Mouse (Mus musculus): ENCODE results near the gene Il34. TPM values are rescaled to one million over a fixed set of nuclear protein-coding genes. Genes with fewer than 3 reads are reported as not detected.

Il34 gene
- 0.20 and 0.51 TPM in 2 replicates for polyA plus RNA-seq (2016; fragmentation: Nextera tagmentation; extraction: Ambion mirVana)

DNA sequence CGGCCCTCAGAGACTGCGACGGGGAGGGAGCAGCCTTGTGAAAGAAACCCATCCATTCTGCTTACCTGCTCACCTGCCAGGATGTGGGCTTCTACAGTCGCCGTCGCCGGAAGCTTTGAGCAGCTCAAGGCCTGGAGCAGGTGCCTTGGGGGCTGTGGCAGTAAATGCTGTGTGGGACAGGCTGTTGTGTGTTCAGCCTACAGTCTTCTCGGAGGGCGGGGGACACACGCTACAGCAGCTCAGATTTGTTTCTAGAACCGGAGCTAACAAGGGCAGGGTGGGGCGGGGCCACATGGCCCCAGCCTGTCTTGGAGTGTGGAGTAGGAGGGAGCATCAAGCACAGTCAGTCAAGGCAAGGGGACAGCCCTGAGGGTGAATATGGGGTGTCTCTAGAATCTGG is at the start of gene Il34:
Il34 (minus strand) TSS at position 256 of the 400 bp plus-strand sequence.
- H3K4me1 ChIP-seq, result no peaks in the 10 kb centered on the region
- no peaks in the 10 kb centered on the region for H3K27me3 ChIP-seq (ENCODE audit: low read depth, poor library complexity, severe bottlenecking)
- H3K36me3 ChIP-seq, result peaks cover 21% of the 10 kb centered on the region
- DNase-seq (ENCODE audit: low spot score), result no peak
- WGBS, result 45% methylated on average over 12 of the region's 12 CpGs
- no peak within 1 kb of the TSS for H3K27ac ChIP-seq (replicated peaks)
- no peak within 1 kb of the TSS for H3K4me3 ChIP-seq
- H3K9me3 ChIP-seq (replicated peaks), result no peaks in the 10 kb centered on the region

DNA sequence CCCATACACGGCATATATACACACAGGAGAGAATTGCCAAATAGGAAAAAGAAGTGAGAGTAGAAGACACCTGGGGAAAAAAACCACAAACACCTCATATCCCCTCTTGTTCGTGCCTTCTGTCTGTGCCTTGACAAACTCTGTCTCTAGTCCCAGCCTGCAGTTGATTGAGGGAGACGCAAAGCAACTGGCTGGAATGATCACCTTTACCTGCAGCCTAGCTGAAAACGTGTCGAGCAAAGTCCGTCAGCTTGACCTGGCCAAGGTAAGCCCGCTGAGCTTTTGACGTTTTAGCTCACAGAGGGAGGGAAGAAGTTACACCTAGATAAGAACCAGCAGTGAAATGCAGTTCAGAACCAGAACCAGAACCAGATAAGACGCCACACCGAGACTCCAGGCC is 45.5 kb upstream of the Il34 start:
- Histone ChIP-seq H3K27me3 (ENCODE audit: low read depth, poor library complexity, severe bottlenecking) (no peaks in the 10 kb centered on the region), H3K36me3 (peaks cover 67% of the 10 kb centered on the region), H3K4me1 (peaks cover 12% of the 10 kb centered on the region), H3K4me3 (no peak overlapping the region), H3K27ac (replicated peaks) (no peak overlapping the region), H3K9me3 (replicated peaks) (no peaks in the 10 kb centered on the region)
- DNase-seq (ENCODE audit: low spot score), result no peak
- WGBS, result 95% methylated on average over 10 of the region's 10 CpGs

DNA sequence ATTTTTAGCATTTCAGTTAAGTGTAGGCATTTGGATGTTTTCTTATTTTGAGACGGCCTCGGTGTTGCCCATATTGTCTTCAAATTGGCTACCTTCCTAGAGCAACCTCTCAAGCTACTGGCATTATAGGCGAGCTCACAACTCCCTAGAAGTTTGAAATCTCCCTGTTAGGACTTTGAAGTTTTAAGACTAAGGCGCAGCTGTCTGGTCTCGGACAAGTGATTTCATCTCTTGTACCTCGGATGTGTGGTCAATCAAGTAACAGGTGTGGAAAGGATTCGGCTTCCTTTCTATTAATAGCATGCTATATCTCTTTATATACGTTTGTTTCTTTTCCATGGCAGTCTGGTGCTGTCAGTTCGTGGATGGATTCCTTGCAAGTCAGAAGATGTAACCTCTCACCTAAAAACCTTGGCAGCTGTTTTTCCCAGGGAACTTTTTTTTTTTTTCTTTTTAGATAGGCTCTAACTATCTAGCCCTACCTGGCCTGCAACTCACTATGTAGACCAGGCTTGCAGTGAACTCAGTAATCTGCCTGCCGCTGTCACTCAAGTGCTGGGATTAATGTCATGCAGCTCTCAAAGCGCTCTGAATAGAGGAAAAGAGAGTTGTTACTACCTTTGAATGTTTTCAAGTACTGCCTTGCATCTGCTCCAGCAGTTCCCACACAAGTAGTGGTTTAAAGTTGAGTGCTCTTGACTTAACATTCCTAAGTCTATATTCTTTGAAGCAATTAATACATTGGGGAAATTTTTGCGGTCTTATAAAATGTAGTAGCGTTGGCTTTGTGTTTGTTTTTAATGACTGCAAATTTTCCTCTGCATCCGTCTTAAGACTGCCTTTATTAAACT is 42.1 kb upstream of the Il34 start:
- Histone ChIP-seq H3K4me3 (peak overlapping the region; percentile 94), H3K9me3 (replicated peaks) (no peaks in the 10 kb centered on the region), H3K4me1 (peaks cover 26% of the 10 kb centered on the region), H3K27me3 (ENCODE audit: low read depth, poor library complexity, severe bottlenecking) (no peaks in the 10 kb centered on the region), H3K27ac (replicated peaks) (peak overlapping the region; percentile 98; the same call in 1 of the 2 replicates), H3K36me3 (peaks cover 57% of the 10 kb centered on the region)
- DNase-seq (ENCODE audit: low spot score), result no peak
- 66% methylated on average over 14 of the region's 14 CpGs for WGBS

DNA sequence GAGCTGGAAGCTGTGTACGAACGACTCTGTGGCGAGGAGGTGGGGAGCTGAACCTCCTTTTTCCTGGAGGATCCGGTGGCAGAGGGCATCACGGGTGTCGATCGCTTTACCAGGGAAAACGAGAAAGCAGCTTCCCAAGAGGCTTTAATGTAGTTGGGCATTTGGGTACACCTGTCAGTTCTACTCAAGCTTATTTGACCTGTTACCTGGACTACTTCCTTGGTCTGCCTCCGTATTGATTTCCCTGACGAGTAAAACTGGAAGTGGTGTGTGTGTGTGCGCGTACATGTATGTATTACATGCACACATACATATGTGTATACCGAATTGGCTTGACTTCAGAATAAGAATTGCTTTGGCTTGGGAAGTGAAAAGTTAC is 41.4 kb upstream of the Il34 start:
- peak overlapping the region; percentile 94 for H3K4me3 ChIP-seq
- DNase-seq (ENCODE audit: low spot score), result no peak
- H3K36me3 ChIP-seq, result peaks cover 57% of the 10 kb centered on the region
- H3K27ac ChIP-seq (replicated peaks), result peak overlapping the region; percentile 98
- peaks cover 26% of the 10 kb centered on the region for H3K4me1 ChIP-seq
- H3K9me3 ChIP-seq (replicated peaks), result no peaks in the 10 kb centered on the region
- no peaks in the 10 kb centered on the region for H3K27me3 ChIP-seq (ENCODE audit: low read depth, poor library complexity, severe bottlenecking)
- WGBS, result 2% methylated on average over 13 of the region's 13 CpGs

DNA sequence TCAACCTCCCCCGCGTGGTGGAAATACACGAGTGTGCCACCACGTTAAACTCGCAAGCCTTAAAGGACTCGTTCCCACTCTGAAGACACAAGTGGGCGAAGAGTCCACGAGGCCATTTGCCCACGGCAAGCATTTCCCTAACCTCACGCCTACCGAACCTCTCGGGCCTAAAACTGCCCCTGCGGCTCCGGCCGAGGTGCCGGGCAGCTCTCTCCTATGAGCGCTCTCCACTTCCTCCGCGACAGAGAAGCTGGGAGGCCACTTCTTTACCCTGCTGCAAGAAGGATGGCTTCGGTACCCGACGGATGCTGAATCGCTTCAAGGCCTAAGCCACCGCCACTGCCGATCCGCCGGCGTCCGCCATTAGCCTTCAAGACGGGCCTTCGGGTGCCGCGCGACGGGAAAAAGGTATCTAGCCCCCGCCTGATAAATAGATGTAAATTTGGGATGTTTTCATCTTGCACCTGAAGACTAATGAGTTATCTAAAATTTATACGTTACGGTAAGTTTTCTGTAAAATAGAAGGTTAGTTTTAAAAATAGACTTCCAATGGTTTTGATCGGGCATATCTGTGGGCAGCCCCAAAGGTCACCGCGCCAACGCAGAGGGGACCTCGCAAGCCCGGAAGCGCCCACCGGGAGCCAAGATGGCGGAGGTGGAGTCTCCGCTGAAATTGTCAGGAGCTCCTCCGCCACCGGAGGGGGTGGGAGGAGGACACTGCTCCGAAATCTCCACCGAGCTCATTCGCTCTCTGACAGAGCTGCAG is 40.9 kb upstream of the Il34 start, which contains the start of the genes Cog4 and Sf3b3:
Cog4 (plus strand) TSS at position 196 of the 766 bp plus-strand sequence.
Sf3b3 (minus strand) TSS at position 383 of the 766 bp plus-strand sequence.
- peak; percentile 85 for DNase-seq (ENCODE audit: low spot score)
- peak within 1 kb of the TSS; percentile 98 for H3K27ac ChIP-seq (replicated peaks)
- H3K27me3 ChIP-seq (ENCODE audit: low read depth, poor library complexity, severe bottlenecking), result no peaks in the 10 kb centered on the region
- H3K36me3 ChIP-seq, result peaks cover 57% of the 10 kb centered on the region
- H3K9me3 ChIP-seq (replicated peaks), result no peaks in the 10 kb centered on the region
- peak within 1 kb of the TSS; percentile 94 for H3K4me3 ChIP-seq
- H3K4me1 ChIP-seq, result peaks cover 26% of the 10 kb centered on the region
- WGBS, result under 1% methylated on average over 53 of the region's 53 CpGs

DNA sequence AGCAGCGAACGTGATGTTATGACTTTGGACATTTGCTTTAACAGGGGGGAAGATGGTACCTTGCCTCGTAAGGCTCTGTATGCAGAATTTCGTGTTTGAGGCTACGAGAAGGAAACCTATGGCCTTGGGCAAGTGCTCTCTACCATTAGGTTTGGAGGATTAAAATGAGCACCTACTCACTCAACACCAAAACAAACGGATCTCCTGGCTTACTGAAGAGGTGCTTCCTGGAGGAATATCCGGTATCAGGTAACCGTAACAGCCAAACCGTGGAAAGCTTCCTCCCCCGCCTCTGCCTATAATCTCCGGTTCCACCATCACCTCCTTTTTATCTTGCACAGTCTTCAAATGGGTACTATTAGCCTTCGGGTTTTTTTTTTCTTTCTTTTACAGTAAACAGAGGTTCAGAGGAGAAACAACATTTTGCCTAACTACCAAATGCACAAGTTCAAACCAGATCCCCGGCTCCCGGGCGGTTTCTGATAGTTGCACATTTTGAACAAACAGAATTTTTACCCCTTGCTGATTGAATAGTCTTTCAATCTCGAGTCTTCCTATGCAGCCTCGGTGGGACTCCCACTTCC is 40.2 kb upstream of the Il34 start:
- Histone ChIP-seq H3K36me3 (peaks cover 57% of the 10 kb centered on the region), H3K27ac (replicated peaks) (peak overlapping the region; percentile 98)

DNA sequence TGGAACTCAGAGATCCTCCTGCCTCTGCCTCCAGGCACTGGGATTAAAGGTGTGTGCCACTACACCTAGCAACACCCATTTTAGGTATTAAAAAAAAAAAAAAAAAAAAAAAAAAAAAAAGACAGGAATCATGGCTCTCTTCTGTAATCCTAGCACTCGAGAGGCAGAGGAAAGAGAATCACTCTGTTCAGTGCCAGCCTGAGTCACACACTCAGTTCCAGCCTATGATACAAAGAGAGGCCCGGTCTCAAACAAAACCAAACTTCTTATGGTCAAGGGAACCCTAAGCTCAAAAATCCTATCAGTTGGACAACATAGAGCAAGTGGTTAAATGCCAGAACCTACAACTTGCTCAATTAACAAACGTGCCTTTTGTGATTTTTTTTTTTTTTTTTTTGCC is 39.2 kb upstream of the Il34 start:
- no peak overlapping the region for H3K27ac ChIP-seq (replicated peaks)
- no peak for DNase-seq (ENCODE audit: low spot score)
- peaks cover 26% of the 10 kb centered on the region for H3K4me1 ChIP-seq
- WGBS, result 89% methylated on average over 3 of the region's 3 CpGs
- no peaks in the 10 kb centered on the region for H3K9me3 ChIP-seq (replicated peaks)
- H3K27me3 ChIP-seq (ENCODE audit: low read depth, poor library complexity, severe bottlenecking), result no peaks in the 10 kb centered on the region
- H3K36me3 ChIP-seq, result peaks cover 57% of the 10 kb centered on the region
- peak overlapping the region; percentile 94; the same call in 1 of the 2 replicates for H3K4me3 ChIP-seq

More for the DNA sequence above, 40.2 kb upstream of the Il34 start:
- WGBS, result 15% methylated on average over 17 of the region's 17 CpGs
- no peak for DNase-seq (ENCODE audit: low spot score)
- Histone ChIP-seq H3K4me1 (peaks cover 26% of the 10 kb centered on the region), H3K27me3 (ENCODE audit: low read depth, poor library complexity, severe bottlenecking) (no peaks in the 10 kb centered on the region), H3K9me3 (replicated peaks) (no peaks in the 10 kb centered on the region), H3K4me3 (peak overlapping the region; percentile 94)

DNA sequence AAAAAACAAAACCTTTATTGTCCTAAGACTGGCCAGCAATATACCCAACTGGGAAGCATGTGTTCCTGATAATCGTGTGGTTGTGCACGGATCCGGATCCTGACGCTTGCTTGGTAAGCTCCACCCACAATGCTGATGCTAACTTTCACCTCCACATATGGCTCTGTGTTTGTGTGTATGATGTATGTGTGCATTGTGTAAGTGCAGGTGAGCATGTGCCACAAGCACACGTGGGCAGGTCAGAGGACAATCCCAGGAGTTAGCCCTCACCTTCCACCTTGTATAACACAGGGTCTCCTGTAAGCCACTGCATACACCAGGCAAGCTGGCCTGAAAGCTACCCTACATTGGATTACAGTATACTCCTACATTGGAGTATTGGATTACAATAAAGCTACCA is 37.5 kb upstream of the Il34 start:
- Histone ChIP-seq H3K27ac (replicated peaks) (no peak overlapping the region), H3K27me3 (ENCODE audit: low read depth, poor library complexity, severe bottlenecking) (no peaks in the 10 kb centered on the region), H3K36me3 (peaks cover 69% of the 10 kb centered on the region), H3K4me3 (no peak overlapping the region), H3K9me3 (replicated peaks) (no peaks in the 10 kb centered on the region), H3K4me1 (peaks cover 23% of the 10 kb centered on the region)
- 94% methylated on average over 5 of the region's 5 CpGs for WGBS
- no peak for DNase-seq (ENCODE audit: low spot score)

DNA sequence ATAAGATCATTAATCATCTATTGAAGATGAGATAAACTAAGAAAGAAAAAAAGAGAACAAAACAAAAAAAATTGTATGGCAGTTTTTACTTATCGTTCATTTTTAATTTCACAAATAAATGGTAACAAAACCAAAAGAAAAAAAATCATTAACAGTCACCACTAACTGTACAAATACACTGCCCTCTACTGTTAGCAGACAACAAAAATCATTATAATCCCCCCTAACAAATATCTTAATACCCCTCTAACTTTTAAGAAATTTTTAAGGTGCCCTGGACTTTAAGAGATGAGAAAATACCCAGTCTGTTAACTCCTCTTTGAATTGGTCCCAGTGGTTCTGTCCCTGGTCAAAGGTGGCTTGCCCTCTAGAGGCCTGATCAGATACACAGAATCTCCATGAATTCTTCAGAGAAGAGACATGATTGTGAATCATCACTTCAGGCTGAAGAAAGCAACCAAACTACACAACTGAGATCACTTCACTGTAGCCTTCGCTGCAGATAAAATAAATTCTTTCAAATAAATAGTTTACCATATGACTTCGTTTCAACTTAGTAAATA is 36.4 kb upstream of the Il34 start:
- WGBS, result 96% methylated on average over 3 of the region's 3 CpGs
- H3K27ac ChIP-seq (replicated peaks), result no peak overlapping the region

DNA sequence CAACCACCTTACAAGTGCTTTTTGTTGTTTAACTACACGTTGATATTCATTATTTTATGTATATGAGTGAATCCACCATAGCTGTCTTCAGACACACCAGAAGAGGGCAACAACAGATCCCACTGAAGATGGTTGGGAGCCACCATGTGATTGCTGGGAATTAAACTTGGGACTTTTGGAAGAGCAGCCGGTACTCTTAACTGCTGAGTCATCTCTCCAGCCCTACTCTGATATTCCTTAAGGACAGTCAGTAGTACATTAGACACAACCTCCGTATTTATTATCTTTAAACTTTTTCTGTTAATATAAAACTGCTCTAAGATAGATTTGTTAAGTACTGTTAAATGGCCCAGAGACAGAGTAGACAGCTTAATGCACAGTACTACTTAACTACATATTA is 26.2 kb upstream of the Il34 start:
- Histone ChIP-seq H3K27ac (replicated peaks) (no peak overlapping the region), H3K9me3 (replicated peaks) (no peaks in the 10 kb centered on the region), H3K36me3 (peaks cover 100% of the 10 kb centered on the region), H3K27me3 (ENCODE audit: low read depth, poor library complexity, severe bottlenecking) (no peaks in the 10 kb centered on the region), H3K4me1 (no peaks in the 10 kb centered on the region), H3K4me3 (no peak overlapping the region)
- 91% methylated on average over 3 of the region's 3 CpGs for WGBS
- no peak for DNase-seq (ENCODE audit: low spot score)

More for the DNA sequence above, 36.4 kb upstream of the Il34 start:
- DNase-seq (ENCODE audit: low spot score), result no peak
- Histone ChIP-seq H3K4me1 (peaks cover 14% of the 10 kb centered on the region), H3K36me3 (peaks cover 81% of the 10 kb centered on the region), H3K9me3 (replicated peaks) (no peaks in the 10 kb centered on the region), H3K27me3 (ENCODE audit: low read depth, poor library complexity, severe bottlenecking) (no peaks in the 10 kb centered on the region), H3K4me3 (no peak overlapping the region)

DNA sequence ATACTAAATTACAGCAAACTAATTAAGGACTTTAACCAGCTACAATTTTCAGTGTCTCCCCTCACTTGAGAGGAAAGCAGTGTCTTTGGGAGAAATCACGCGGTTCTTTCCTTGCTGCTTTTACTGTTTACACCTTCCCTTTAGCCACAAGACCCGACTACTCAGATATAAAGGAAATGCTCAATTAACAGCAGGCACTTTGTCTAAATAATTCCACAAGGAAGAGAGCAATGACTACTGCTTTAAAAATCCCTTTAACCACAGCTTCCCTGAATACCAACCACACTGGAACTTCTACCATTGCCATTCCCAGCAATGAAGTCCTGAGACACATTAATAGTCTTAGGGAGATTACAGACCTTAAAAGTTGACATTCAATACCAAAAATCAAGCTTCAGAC is 22.8 kb upstream of the Il34 start:
- Histone ChIP-seq H3K9me3 (replicated peaks) (no peaks in the 10 kb centered on the region), H3K4me3 (no peak overlapping the region), H3K4me1 (no peaks in the 10 kb centered on the region), H3K36me3 (peaks cover 100% of the 10 kb centered on the region), H3K27me3 (ENCODE audit: low read depth, poor library complexity, severe bottlenecking) (no peaks in the 10 kb centered on the region), H3K27ac (replicated peaks) (no peak overlapping the region)
- 93% methylated on average over 3 of the region's 3 CpGs for WGBS
- DNase-seq (ENCODE audit: low spot score), result no peak

DNA sequence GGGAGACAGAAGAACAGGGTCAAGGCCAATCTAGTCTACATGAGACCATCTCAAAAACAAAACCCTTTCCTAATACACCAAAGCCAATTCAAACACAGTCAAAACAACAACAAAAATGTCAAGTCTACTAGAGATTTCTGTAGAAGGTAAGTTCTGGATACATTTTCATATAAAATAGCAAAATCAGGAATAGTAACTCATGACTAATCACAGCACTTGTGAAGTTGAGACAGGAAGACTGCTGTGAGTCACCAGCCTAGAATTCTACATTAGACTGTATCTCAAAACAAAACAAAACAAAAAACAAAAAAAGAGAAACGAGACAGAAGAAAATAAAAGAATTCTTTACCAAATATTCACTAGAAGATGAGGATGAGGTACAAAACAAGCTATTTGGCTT is 19.1 kb upstream of the Il34 start:
- Histone ChIP-seq H3K4me3 (no peak overlapping the region), H3K27ac (replicated peaks) (no peak overlapping the region), H3K36me3 (peaks cover 100% of the 10 kb centered on the region), H3K9me3 (replicated peaks) (no peaks in the 10 kb centered on the region), H3K27me3 (ENCODE audit: low read depth, poor library complexity, severe bottlenecking) (no peaks in the 10 kb centered on the region), H3K4me1 (no peaks in the 10 kb centered on the region)
- no peak for DNase-seq (ENCODE audit: low spot score)
- WGBS, result 93% methylated on average over 1 of the region's 1 CpGs

All from midbrain, embryonic 10.5 days (tissue).